Mouse (Mus musculus) small intestine, adult 2 months (tissue): ENCODE results near the gene Evi2b. TPM values are rescaled to one million over a fixed set of nuclear protein-coding genes. Genes with fewer than 3 reads are reported as not detected.

ENCODE experiments used
- H3K27ac ChIP-seq: fragments of 200-500 bp; 2 replicates; pipeline ENCODE4 v1.5.1; 2012; ENCODE audit warnings: low read depth, low read length, control low read depth, inconsistent platforms; ENCODE audit not compliant: insufficient read depth
- H3K27me3 ChIP-seq: fragments of 200-500 bp; 2 replicates; pipeline ENCODE4 v1.6.1; 2012; ENCODE audit warnings: mild to moderate bottlenecking, moderate library complexity, low read length, inconsistent platforms; ENCODE audit not compliant: control insufficient read depth, insufficient read depth
- H3K36me3 ChIP-seq: fragments of 200-500 bp; 2 replicates; pipeline ENCODE4 v1.6.1; 2012; ENCODE audit warnings: mild to moderate bottlenecking, low read length, control low read depth, inconsistent platforms; ENCODE audit not compliant: control insufficient read depth, insufficient read depth
- H3K4me1 ChIP-seq: fragments of 200-500 bp; 2 replicates; pipeline ENCODE4 v1.6.1; 2012; ENCODE audit warnings: low read length, inconsistent platforms, mixed read lengths; ENCODE audit not compliant: control insufficient read depth, insufficient read depth, insufficient read length
- H3K4me3 ChIP-seq: fragments of 200-500 bp; 2 replicates; pipeline ENCODE4 v1.5.1; 2012; ENCODE audit warnings: low read depth, mild to moderate bottlenecking, control low read depth, inconsistent platforms, low read length, moderate library complexity
- CTCF ChIP-seq: fragments of 200-500 bp; IDR thresholded peaks from 2 replicates; pipeline ENCODE4 v1.5.1; 2012; ENCODE audit warnings: low read depth, mild to moderate bottlenecking, control low read depth, inconsistent platforms, low read length, moderate library complexity, mixed read lengths; ENCODE audit not compliant: insufficient replicate concordance, insufficient read length; ENCODE audit errors: extremely low read depth
- POLR2A ChIP-seq: fragments of 200-500 bp; IDR thresholded peaks from 2 replicates; pipeline ENCODE4 v1.6.1; 2012; ENCODE audit warnings: low read depth, mild to moderate bottlenecking, control low read depth, inconsistent platforms, low read length, moderate library complexity
- WGBS: fragments of 180-500 bp; shearing (Covaris S2); methylation state at CpG from one replicate; pipeline ENCODE4 v1.1.7; 2018; 5-methylcytosine and 5-hydroxymethylcytosine counted together
- polyA plus RNA-seq: library from polyadenylated mRNA; depleted of rRNA; stranded (reverse); fragments of >200 nt; gene quantifications from 2 replicates; pipeline ENCODE4 v1.2.3, GENCODE M21; 2012

Gene Evi2b
- polyA plus RNA-seq, 1 experiment, result 5.3 TPM

DNA sequence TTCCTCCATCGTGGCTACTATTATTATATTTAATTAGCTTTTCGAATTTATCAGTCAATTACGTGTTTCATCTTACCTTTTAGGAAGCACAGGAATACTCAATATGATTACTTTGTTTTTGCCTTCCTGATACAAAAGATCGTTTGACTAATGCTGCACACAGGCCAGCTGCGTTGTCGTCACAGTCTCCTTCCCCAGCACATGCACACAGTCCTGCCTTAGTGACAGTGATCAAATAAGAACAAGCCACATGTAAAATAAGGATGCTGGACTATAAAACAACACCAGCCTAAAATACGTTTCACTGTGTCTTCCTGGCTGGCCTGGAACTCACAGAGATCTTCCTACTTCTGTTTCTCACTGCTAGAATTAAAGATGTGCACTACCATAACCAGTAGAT is 19.1 kb downstream of the Evi2b start:
- H3K27ac ChIP-seq, result no peak overlapping the region
- H3K4me3 ChIP-seq, result no peak overlapping the region
- 89% methylated on average over 7 of the region's 7 CpGs for WGBS
- no peaks in the 10 kb centered on the region for H3K27me3 ChIP-seq
- H3K4me1 ChIP-seq, result no peaks in the 10 kb centered on the region
- H3K36me3 ChIP-seq, result no peaks in the 10 kb centered on the region
- no peak for TF ChIP-seq POLR2A

DNA sequence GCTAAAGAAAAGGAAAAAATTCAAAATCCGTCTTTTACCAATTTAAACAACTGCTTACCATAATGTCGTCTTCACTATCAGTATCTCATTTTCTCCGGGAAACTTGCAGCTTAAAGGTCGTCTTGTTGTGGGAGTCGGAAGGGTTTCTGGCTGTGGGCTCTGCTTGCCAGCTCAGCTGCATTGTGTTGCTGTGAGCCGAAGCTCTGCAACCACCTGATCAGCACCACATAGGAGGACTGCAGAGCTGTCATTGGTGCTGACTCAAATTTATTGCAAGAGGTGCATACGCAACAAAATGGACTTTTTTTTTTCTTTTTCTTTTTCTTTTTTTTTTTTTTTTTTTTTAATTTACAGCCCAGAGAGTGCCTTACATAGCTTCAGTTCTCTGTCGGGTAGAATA is 19.7 kb downstream of the Evi2b start, which contains the start of gene Omg:
TSS of gene Omg (minus strand) at position 240 of the 400 bp plus-strand sequence.
- TF ChIP-seq POLR2A (no peak), CTCF (no peak)
- WGBS, result 69% methylated on average over 8 of the region's 8 CpGs

DNA sequence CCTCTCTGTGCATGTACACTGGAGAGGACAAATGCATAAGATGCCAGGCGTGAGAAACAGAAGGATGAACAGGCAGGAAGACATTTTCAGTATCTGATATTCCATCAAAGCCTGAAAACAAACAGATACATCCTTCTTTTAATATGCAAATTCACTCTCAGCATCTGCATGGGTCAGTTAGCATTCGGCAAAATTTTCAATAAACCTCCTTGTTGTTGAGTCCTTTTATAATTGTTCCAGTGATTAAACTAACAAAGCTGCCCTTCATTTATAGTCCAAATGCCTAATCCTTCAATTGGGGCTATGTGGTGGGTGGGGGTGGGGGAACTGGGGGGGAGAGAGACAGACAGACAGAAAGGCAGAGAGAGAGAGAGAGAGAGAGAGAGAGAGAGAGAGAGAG is 20.6 kb downstream of the Evi2b start:
- 87% methylated on average over 2 of the region's 2 CpGs for WGBS
- H3K4me1 ChIP-seq, result no peaks in the 10 kb centered on the region
- H3K36me3 ChIP-seq, result no peaks in the 10 kb centered on the region
- TF ChIP-seq POLR2A (no peak), CTCF (no peak)
- no peaks in the 10 kb centered on the region for H3K27me3 ChIP-seq
- H3K4me3 ChIP-seq, result no peak overlapping the region
- no peak overlapping the region for H3K27ac ChIP-seq

More for the DNA sequence above, 19.7 kb downstream of the Evi2b start, which contains the start of gene Omg:
- H3K4me1 ChIP-seq, result no peaks in the 10 kb centered on the region
- H3K27ac ChIP-seq, result no peak within 1 kb of the TSS
- H3K4me3 ChIP-seq, result no peak within 1 kb of the TSS
- H3K36me3 ChIP-seq, result no peaks in the 10 kb centered on the region
- H3K27me3 ChIP-seq, result no peaks in the 10 kb centered on the region

DNA sequence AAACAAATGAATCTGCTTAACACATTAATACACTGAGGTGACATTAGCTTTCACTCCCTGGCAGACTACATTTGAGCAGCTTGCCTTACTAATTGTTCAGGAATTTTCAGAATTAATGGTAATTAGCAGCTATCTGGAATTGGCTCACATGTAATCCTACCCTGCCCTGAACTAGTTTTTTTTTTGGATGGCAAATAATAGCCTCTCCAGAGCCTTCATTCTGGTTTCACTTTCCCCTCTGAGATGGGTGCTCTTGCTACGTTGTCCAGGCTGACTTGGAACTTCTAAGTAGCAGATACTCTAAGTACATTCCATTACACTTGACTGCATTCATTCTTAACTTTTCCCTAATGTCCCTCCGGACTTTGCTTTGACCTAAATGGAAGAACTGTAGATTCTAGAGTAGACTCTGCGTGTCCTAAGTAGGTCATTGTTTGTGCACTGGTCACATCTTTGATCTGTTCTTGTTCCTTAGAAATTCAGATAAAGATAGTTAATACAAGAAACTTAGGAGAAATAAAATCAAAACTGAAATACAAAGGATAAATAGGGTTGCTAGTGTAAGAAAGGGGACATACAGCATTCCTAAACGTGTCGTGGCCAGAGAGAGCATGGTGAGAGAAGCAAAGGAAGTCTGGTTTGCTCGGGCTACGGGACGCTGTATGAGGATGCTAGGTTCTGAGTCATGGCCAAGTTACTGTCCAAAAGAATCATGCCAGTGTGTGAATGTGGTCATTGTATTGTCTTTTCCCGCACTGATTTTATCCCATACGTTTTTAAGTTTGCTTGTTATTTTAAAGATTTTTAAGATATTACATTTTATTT is 28.4 kb downstream of the Evi2b start:
- WGBS, result 69% methylated on average over 10 of the region's 10 CpGs
- TF ChIP-seq POLR2A, result no peak
- TF ChIP-seq CTCF, result no peak
- Histone ChIP-seq H3K27ac (no peak overlapping the region), H3K27me3 (no peaks in the 10 kb centered on the region), H3K4me1 (no peaks in the 10 kb centered on the region), H3K4me3 (no peak overlapping the region), H3K36me3 (no peaks in the 10 kb centered on the region; the same call in 1 of the 2 replicates)

DNA sequence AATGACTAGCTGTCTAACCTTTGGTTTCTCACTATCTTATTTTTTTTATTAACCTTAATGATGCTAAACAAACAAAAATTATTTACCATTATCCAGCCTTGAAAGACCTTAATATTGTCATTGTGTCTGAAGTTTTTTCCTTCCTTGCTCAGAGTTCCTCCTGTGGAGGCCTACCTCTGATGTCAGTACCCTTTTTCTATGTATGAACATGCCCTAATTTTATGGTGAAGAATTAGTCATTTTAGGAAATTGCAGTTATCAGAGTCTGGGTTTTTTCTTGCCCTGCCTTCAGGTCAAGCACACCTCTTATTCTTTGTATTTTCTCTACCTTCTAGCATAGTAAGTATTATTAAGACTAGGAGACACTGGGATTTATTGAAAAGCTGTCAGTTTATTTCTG is 38.8 kb downstream of the Evi2b start:
- no peak overlapping the region for H3K27ac ChIP-seq
- H3K4me1 ChIP-seq, result no peaks in the 10 kb centered on the region
- H3K36me3 ChIP-seq, result peaks cover 8% of the 10 kb centered on the region
- TF ChIP-seq POLR2A, result no peak
- TF ChIP-seq CTCF, result no peak
- no peak overlapping the region for H3K4me3 ChIP-seq
- no peaks in the 10 kb centered on the region for H3K27me3 ChIP-seq

DNA sequence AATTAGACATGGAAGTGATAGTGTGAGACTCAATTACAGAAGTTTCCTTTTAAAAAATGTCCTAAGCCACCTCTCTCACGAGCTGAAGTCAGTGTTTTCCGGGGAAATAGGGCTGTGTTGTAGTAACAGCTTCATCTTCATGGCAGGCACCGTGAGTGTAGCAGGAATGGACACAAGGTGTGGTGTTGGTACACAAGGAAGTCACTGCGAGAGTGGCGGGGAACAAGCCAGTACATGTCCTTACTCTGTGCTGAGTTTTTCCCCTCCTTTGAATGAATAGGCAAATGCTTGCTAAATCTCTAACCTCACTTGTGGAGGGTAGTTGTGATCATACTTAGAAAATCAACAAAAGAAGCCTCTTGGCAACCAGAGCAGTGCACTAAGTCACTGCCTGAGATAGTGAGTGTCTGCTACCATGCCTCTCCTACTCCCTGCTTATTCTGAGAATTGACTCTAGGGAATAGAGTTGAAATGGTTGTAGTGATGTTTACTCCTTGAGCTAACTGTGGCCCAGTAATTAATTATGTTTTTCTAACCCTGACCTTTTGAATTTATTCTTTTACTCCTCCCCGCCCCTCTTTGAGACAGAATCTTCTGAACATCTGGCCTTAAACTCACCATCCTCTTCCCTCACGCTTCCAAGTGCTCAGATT is 39.6 kb downstream of the Evi2b start:
- H3K4me3 ChIP-seq, result no peak overlapping the region
- WGBS, result 72% methylated on average over 7 of the region's 7 CpGs
- no peaks in the 10 kb centered on the region for H3K27me3 ChIP-seq
- no peak overlapping the region for H3K27ac ChIP-seq
- H3K36me3 ChIP-seq, result peaks cover 11% of the 10 kb centered on the region
- TF ChIP-seq POLR2A, result no peak
- no peak for TF ChIP-seq CTCF
- H3K4me1 ChIP-seq, result no peaks in the 10 kb centered on the region

DNA sequence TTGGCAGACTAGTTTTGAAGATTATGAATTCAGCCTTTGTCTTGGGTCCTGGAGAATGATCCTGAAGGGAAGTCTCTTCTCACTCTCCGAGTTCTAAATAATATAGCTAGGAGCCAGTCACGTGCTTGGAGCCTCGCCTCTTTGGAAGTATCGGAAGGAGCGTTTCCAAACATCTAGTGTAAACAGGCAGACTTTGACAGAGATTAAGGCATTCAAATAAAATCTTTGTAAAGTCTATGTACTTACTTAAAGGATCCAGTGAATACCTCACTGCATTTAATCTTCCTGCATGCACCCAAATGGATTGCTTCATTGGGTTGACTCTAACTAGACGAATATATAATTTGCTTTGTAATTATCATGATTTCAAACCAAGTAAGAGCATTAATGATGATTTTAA is 40.2 kb downstream of the Evi2b start:
- Histone ChIP-seq H3K27ac (no peak overlapping the region), H3K4me3 (no peak overlapping the region), H3K36me3 (peaks cover 11% of the 10 kb centered on the region), H3K4me1 (no peaks in the 10 kb centered on the region), H3K27me3 (no peaks in the 10 kb centered on the region)
- whole genome bisulfite sequencing, result 75% methylated on average over 6 of the region's 6 CpGs
- TF ChIP-seq CTCF, result no peak
- no peak for TF ChIP-seq POLR2A
